Mouse (Mus musculus) kidney, adult 2 months (tissue): Measurements from ENCODE around the gene Acad9.

ENCODE experiments used
- CTCF ChIP-seq: fragments of 200-500 bp; conservative IDR thresholded peaks from 2 replicates; pipeline ENCODE4 v1.5.1; 2011; ENCODE audit warnings: low read depth, mild to moderate bottlenecking, control low read depth, low read length, moderate library complexity, mixed read lengths; ENCODE audit not compliant: insufficient read depth, insufficient read length
- POLR2A ChIP-seq: fragments of 200-500 bp; IDR thresholded peaks from one replicate; pipeline ENCODE4 v1.6.1; 2011; ENCODE audit warnings: low read depth, low read length, control low read depth

- no peak for TF ChIP-seq CTCF
- TF ChIP-seq POLR2A, result no peak
Observed at GRCm38 (mm10) chr3:36071047-36071446, 5.3 kb downstream of the Acad9 start.
